Mouse (Mus musculus): ENCODE measurements around the gene Ext2.

- TF ChIP-seq GATA1 (IDR thresholded peaks at IDR 0.05; ENCODE audit: borderline replicate concordance, low read length): no peak
- TF ChIP-seq FLI1 (IDR thresholded peaks at IDR 0.05; ENCODE audit: low read length): no peak
These were observed 40.2 kb downstream of the Ext2 start for GRCm38 (mm10) chr2:93782156-93782555.

Measured in megakaryocyte, embryonic 14.5 days (primary cell).